Mouse (Mus musculus) neutrophil, adult 5-6 weeks (primary cell): ENCODE measurements around the gene Krt82. TPM values are rescaled to one million over a fixed set of nuclear protein-coding genes. Genes with fewer than 3 reads are reported as not detected.

Experiments used
- ATAC-seq: fragments of 151-379, 151-347 bp; 2 replicates; pipeline ENCODE4 v1.8.0; 2017; ENCODE audit warnings: mild to moderate bottlenecking, moderate TSS enrichment; ENCODE audit not compliant: insufficient number of reproducible peaks, poor library complexity, low FRiP score, severe bottlenecking; ENCODE audit errors: extremely low read depth
- total RNA-seq: library from RNA; stranded (forward); fragments of 200-1000 nt; gene quantifications from 2 replicates; pipeline ENCODE4 v1.2.3, GENCODE M21; 2017

Krt82 gene
- total RNA-seq, result not detected in 2 replicates

DNA sequence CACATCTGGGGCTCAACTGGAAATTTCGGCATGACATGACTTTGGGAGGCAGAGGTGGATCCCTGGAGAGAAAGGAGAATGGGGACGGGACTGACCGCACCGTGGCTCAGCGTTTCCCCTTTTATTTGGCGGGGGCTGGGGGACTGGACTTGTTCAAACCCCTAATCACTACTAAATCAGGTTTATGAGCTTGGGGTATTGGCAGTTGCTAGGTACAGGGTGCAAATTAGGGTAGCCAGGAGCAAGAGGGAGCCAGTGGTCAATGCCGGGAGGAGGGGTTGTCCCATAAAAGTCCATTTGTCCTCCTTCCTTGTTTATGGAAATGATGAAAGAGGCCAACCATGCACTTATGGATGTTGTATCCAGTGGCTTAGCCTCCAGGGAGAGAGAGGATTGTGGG is at the start of gene Krt82:
Gene Krt82 (minus strand): TSS at position 101 of the 400 bp plus-strand sequence.
- ATAC-seq, result no peak

DNA sequence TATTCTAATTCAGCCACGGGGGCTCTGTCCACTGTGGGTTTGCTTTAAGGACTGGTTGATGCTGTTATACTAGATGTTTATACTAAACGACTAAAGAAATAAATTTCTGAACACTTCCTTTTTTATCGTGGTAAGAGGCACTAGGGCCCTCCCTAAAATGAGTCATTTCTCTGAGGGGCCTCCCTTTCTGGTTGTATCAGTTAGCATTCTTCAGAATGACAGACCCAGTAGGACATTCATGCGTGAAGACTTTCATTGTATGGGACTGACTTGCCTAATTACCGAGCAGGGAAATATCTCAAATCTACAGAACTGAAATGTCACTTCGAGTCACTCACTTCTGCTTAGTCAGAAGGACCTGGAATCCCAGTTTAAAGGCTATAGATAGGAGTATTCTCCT is 48.7 kb upstream of the Krt82 start:
- no peak for ATAC-seq

DNA sequence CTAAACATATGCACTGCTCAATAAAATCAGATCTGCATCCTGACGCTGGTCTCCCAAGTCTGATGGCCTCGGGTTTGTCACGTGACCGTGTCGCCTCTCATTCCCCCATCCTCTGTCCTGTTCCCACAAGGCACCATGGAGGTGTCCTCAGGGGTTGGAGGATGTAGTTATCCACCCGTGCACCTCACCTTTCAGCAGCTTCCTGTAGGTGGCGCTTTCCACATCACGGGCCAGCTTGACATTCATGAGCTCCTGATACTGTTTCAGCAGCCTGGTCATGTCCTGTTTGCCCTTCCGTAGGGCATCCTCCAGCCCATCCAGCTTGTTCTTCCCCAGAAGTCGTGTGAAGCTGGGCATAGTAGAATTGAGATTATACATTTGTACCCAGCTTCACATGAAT is 37.7 kb upstream of the Krt82 start:
- ATAC-seq, result no peak

DNA sequence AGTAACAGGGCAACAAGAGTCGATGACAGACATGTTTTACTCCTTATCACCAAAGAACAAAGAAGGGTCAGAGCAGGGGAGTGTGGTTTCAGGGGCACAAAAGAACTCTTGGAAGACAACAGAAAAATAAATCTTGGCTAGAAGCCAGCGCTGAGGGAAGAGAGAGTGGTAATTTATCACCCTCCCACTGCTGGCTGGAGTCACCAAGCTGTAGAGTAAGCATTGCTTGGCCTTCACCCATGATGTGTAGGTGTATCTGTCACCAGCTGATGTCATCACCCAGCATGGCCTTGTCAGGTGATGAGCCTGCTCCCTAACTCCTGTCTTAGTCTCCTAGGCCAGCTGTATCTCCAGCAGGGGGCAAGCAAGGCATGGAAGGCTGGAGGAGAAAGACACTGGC is 34.0 kb upstream of the Krt82 start:
- no peak for ATAC-seq

DNA sequence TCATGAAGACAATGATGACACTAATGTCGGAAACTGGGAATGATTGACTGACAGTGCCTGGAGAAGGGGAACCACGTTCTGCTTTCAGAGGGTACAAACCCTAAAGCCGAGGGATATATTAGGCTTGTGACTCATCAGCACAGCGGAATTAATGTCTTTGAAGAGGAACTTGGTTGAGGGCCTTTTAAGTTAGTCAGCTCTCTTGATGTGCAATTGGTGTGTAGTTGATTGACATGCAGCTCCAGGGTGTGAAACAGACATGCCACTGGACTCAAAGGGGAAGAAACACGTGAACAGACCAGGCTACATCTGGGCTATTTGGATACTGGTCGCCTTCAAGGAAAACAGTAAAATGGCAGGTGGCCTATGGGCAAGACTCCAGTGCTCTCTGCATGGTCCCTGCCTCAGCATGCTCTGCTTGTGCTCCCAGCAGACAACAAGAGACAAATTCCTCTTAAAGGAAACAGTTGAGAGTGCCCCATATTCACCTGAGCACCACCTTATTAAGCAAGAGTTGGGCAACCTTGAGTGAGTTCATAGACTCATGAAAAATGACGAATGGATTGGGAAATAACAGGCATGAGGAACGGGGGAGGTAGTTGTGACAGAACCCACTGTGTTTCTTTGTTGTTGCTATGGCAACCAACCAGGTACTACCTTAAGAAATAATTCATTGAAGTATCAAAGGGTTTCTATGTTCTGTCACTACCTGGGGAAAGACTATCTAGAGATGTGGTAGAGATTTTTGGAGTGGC is 32.9 kb upstream of the Krt82 start:
- ATAC-seq, result no peak

DNA sequence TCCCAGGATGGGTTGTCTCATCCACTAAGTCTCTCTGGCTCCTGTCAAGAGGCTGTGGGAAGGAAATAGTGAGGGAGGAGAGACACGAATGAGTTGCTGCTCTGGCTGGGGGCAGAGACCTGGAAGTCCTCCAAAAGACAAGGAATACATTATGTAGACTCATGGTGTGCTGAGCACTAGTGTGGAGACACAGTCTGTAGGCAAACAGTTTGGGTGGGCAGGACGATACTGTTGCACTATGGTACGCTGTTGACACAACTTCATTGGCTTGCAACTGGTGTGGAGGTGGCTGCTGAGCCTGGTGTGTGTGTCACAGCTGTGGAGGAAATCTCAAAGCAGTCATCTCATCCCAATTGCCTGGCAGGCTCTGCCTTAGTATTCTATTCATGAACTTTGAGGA is 31.2 kb upstream of the Krt82 start:
- no peak for ATAC-seq

DNA sequence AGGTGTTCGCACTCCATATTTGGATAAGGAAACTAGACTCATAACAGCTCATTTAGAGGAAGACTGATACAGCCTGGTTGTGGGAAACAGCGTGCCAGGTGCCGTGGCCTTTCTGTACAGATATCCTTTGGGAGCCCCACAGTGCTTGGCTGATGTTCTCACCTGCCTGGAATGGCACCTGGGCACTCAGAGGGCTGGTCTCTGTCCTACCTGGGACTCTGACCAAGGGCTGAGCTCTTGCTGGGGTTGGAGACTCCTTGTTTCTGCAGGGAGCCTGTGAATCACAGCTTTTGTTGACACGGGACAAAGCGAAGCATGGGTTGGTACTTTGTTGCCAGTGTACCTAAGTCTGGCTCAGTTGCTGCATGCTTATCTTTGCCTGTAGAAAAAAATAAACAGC is 25.0 kb upstream of the Krt82 start:
- no peak for ATAC-seq

DNA sequence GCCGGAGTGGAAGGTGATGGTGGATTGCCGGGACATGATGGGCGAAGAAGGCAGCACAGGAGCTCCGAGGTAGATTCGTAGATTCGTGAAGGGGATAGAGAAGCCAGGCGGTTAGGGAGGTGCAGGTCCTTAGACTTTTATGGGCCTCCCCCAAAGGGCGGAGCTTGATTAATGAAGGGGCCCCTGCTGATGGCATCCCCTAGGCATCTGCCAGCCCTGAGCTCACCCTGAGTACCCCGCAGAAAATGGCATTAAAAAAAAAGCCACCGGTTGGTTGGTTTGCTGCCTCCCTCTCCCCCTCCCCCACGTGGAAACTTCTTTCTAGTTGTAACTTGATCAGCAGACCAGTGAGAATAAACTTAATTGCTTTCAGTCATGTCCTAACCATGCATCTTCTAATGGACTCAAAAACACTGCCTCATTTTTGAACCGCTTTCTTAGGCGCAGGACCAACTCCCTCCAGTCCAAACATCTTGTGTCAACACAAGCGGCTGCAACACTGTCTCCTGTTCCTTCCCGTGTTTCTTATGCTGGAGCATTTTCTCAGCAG is 23.4 kb upstream of the Krt82 start, which contains the start of gene Krt75:
Gene Krt75 (minus strand): TSS at position 109 of the 550 bp plus-strand sequence.
- no peak for ATAC-seq

DNA sequence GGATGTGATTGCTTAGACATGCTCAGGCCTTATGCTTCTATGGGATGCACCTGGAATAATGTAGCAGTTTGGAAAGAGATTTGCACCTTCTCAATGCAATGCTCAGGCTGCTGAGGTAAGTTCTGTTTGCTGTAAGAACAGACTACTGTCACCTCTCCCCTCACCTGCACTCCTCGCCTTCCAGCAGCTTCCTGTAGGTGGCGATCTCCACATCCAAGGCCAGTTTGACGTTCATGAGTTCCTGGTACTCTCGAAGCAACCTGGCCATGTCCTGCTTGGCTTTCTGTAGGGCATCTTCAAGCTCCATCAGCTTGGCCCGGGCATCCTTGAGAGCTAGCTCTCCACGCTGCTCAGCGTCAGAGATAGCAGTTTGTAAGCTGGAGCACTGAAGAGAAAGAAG is 17.3 kb upstream of the Krt82 start:
- ATAC-seq, result no peak

DNA sequence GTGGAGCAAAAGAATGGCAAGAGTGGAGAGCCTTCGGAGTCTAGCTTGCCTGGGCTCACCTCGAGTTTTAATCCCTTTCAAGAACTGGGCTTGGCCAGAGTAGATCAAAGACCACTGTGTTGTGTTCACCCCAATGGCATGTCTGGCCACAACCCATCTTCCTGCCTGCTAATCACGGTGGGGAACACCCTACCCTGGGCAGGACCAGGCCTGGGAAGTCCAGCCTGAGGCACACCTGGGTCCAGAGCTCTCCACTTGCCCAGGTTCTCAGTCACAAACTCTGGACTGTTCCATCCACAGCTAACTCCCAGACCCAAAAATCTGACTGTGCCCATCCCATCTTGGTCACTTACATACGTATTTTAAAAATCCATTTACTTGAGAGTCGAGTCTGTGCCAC is 12.4 kb upstream of the Krt82 start, which contains the start of gene Krt90:
Gene Krt90 (minus strand): TSS at position 101 of the 400 bp plus-strand sequence.
- ATAC-seq, result no peak

DNA sequence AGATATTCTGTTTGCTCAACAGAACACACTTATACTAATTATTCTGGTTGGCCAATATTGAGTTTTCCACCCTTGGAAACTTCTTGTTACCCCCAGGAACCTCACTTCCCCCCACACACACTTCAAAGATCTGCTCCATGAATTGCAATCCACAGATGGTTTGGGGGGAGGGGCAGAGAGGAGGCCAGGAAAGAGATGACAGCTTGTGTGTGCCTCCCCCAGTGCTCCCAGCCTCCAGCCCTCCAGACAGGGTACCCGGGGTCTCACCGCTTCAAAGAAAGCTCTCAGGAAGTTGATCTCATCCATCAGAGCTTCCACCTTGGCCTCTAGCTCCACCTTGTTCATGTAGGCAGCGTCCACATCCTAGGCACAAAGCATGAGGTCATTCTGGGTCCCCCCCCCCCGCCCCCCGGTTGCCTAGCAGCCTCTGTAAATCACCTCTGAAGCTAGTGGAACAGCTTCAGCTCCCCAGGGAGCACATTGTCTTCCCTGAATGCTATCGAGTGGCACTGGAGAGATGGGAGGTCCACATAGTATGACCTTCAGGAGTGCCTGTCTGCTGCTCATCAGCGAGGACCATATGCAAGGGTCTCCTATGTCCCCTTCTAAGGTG is 7.7 kb upstream of the Krt82 start:
- ATAC-seq, result no peak

DNA sequence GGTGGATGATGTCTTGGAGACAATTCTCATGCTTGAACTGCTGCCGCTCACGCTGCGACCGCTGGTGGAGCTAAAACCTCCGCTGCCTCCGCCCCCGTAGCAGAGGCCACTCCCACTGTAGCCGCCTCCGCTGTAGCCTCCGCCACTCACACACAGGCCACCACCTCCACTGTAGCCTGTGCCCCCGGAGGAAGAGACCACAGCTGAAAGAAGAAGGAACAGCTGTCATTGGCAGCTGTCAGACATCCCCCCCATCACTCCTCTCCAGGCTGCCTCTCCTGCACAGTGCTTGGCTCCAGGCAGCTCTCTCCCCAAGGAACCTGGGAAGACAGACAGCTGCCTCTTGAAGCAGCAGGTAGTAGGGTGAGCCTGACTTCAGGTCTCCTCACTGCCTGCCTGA is 2.7 kb upstream of the Krt82 start:
- no peak for ATAC-seq

DNA sequence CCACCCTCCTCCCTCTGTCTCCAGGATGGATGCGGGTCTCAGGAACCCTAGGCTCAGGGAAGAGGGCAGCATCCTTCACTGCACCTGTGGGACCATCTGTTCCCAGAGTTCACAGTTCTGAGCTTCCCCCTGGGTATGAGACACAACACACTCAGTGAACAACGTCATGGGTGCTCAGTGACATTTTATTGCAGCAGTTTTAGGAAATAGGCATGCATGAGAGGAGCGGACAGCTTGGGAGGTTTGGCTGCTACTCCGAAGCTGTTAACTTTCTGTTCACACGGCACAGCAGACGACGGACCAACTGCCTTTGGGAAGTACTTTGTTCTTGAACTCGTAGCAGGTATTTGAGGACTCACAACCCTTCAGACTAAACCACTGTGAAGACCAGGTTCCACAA is 1.7 kb upstream of the Krt82 start:
- ATAC-seq, result no peak

DNA sequence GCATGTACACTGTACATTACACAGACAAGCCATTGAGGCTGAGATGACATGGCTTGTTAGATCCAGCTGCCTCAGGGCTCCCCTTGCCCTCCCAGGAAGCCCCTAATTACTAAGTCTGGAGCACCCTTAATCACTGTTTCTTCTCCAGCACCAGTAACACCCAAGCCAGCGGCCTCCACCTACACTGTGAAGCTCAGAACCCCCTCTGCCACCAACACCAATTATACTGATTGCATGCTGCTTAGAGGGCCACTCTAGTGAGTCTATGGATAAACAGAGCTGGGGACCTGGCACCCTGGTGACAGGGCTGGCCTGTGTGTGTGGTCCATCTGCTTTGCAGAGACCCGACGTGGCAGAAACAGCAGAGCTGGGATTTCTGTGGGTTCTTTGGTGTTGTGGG is 6.0 kb downstream of the Krt82 start:
- no peak for ATAC-seq

DNA sequence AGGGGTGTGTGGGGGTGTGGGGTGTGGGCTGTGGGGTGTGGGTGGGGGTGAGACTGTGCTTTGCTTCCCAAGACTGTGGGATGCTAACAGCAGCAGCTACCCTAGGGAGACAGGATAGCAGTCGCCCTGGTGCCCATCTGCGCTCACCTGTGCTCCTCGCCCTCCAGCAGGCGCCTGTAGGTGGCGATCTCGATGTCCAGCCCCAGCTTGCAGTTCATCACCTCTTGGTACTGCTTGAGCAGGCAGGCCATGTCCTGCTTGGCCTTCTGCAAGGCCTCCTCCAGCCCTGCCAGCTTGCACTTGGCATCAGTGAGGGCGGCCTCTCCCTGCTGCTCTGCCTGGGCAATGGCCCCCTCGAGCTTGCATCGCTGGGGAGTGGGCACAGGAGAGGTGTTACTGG is 7.9 kb downstream of the Krt82 start:
- no peak for ATAC-seq

DNA sequence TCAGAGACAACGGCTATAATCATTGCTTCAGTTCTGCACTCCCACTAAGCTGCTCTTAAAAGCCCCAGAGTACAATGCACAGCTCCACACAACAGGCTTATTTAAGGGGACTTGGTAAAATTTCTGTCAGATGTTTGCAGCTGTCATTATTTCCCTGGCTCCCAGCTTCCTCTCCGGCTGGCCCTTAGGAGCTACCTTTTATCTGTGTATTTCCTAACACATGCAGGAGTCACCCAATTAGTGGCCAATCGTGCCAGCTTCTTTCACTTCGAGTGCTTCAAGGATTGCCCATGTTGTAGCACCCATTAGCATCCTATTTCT is 11.9 kb downstream of the Krt82 start:
- no peak for ATAC-seq

DNA sequence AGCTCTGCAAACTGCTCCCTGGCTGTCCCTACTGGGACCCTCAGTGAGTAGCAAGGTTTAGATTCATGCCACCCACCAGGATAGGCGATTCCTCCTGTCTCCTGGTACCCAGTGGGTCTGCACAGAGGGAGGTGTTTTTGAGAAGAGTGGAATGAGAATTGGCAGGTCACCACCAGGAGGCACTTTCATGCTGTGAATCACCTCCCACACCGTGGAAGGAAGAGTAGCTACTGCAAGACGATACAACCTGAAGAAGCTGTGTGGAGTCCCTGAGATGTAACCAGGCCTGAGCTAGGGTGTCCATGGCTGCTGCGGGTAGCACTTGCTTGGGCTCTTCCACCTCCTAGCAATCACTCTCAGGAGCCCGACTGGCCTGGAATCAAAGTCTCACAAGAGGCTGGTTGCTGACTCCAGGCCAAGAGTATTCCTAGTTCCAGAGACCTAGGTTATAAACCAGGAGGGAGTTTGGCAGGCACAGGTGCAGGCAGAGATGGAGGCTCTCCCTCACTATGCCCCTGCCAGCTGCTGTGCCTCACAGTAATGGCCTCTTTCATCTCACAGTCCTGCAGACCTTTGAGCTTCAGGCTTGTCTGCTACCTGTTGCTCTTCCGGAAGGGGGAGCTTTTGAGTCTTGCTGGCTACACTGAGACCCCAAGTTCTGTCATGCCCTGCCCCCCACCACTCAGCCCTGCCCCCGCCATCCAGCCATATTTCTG is 12.4 kb downstream of the Krt82 start:
- ATAC-seq, result no peak

DNA sequence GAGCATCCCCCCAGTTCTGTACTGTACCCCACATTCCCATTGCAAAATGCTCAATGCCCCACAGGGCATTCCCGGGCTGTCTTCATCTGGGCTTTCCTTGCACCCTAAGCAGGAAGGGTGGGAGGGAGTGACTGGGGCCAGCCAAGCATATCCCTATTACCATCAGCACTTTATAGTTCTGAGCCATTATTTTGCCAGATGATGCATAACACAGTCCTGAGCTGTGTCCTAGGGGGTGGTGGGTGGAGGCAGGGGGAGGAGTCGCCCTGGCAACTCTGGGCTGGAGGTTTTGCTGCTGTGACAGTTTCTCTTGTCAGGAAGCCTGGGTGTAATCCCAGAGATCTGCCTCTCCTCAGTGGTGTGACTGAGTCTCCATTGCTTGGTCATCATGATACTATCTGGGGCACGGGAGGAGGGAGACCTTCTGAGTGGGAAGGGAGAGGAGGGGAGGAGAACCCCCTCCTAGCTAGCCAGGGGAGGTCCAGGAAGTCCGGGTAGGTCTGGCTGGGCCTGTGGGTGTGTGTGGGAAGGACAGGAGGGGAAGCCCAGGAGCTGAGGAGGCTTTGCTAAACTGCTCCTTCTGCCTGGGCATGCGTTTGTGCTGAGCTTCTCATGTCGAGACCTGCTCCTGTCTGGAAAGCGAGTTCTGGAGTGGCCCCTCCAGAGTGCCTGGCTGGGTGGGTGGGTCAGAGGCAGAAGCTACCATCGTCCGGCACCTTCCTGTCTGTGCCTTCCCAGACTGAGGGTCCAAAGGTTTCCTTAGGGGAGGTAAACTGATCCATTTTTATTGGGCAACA is 14.2 kb downstream of the Krt82 start:
- no peak for ATAC-seq

DNA sequence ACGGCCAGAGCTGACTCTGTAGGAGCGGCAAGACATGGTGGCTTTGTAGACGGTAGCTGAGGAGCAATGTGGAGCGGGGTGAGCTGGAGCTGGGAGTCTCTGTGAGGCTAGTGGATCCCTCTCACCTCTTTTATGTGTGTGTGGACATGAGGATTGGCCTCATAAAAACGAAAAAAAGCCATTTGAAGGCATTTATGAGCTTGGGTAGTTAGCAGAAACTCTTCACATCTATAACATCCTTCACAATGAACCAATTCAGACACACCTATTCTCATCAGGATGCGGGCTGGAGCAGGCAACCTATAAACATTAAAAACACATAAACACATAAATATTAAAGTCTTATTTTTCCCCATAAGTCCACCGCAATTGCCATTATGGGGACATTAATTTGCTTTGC is 17.7 kb downstream of the Krt82 start, which contains the start of gene Krt84:
Gene Krt84 (minus strand): TSS at position 101 of the 400 bp plus-strand sequence.
- no peak for ATAC-seq
